Mouse (Mus musculus): ENCODE results near the gene Slc16a3.

The Slc16a3 gene

DNA sequence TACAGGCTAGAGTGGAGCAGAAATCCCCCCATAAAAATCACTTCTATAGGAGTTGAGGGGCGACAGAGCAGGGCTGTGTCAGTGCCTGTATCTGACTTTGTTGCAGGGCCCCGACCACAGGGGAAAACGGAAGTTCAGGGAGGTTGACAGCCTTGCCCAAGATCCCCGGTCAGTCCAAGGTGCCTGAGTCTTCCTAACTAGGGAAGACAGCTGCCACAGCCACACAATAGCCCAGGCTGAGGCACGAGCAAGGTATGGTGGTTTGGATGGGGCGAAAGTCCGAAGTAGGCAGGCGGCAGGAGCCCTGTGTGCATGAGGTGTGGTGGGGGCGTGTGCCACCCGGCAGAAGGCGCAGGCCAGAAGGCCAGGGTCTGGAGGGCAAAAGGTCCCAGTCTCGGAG, at the start of gene Slc16a3:
Gene Slc16a3 (plus strand): TSS at position 153 of the 400 bp plus-strand sequence.
- DNase-seq (ENCODE audit: low spot score), result no peak

DNA sequence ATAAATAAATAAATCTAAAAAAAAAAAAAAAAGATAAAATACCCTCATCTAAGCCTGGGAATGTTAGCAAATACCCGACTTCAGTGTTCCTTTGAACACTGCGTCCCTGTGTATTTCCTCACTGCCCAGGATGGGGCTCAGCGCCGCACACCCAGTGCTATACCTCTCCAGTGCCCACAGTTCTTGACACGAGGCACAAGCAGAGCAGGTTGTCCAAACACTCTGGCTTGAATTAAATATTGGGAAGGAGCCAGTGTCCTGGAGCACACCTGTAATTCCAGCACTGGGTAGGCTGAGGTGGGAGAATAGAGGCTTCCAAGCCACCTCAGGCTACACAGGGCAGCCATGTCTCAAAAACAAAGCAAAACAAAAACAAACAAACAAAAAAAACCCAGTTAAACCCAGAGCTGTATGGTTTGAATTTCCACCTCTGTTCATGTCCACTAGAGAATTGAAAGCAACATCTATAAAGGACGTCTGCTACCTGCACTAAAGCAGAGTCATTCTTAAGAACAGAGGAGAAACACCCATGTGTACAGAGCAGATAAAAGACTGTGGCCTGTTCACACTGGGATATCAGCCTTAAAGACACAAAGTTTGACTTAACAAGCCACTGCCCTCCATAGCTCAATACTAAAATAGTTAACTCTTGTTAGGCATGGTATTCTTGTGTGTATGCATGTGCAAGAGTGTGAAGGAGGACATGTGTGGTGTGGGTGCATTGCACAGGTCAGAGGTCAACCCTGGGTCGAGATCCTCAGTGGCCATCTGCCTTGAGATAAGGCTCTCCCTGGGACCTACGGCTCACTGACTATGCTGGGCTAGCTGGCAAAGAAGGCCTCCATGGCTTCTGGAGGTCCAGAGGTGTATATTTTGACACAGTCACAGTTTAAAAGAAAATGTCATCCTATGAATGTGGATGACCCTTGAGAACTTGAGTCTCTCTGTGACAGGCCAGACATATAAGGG, 47.7 kb upstream of the Slc16a3 start:
- DNase-seq (ENCODE audit: low spot score), result no peak

DNA sequence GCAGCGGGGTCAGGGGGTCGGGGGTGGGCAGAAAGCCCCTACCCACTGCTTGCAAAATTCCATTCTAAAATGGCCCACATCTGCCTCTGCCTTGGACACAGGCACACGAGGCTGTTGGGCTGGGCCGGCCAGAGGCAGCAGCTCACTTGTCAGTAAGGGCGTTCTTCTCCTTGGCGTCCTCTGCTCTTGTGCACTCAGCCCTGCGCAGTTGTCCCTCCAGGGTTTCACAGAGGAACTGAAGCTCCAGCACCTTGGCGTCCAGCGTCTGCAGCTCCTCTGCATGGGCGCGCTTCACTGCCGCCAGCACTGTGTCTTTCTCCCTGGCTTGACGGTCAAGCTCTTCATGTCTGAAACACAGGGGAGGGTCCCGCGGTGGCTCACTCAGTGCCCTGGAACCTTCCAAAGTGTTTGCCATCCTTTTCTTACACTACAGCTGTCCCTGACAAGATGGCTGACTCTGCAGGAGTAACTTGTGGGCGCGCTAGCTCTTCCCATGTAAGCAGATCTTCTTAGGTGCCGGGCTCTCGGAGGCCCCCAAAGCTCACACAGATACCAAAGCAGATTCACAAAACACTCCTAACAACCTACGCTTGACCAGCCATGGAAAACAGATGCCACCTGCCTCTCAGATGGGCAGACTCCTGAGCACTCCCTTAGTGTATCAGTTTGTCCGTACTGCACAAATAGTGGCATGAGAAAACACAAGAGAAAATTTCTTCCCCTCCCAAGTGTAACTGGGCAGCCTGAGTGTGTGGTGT, 46.4 kb upstream of the Slc16a3 start:
- DNase-seq (ENCODE audit: low spot score), result no peak

DNA sequence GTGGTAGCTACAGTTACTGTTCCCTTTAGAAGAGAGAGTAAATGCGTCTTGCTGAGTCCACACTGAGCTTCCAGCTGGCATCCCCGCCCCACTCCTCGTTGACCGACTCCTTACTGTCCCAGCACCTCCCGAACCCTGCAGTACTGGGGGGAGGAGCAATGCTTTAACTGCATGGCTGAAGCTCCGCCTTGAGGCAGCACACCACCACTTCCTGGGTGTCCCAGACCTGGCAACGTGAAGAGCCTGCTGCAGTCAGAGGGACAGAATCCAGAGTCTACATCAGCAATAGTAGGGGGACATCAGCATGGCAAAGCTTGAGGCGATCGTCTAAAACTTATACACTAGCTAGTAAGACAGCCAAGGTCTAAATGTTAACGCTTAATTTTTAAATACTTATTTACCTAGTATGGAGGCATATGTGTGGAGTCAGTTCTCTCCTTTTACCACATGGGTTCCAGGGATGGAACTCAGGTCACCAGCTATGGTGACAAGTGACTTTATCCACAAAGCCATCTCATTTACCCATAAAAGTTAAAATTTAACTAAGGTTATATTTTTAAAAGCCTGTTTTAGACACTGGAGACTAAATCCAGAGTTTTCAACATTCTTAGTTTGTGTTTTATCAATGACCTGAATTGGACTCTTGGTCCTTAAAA, 45.7 kb upstream of the Slc16a3 start:
- no peak for DNase-seq (ENCODE audit: low spot score)

DNA sequence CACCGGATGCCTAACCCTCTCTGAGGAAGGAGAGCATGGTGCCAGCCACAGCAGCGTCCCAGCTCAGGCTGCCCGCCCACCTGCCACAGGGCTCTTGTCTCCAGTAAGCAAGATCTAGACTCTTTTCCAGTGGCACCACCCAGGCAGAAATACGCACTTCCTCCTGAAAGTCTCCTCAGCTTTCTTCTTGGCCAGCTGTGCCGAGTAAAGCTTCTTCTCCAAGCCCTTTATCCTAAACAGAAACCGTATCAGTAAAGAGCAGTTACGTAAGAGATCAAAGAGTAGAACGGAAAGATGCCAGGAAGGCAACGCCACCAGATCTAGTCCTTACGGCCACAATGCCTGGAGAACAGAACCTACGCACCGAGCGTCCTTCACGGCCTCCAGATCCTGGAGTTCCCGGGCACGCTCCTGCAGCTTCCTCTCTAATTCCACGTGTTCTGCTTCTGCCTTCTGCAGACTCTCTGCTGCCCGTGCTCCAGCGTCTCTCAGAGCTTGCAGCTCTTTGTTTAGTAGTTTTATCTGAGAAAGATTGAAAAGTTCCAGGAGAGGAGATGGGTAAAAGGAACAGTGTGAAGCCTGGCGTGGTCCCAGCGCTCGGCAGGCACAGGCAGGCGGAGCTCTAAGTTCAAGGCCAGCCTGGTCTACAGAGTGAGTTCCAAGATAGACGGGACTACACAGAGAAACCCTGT, 45.0 kb upstream of the Slc16a3 start:
- DNase-seq (ENCODE audit: low spot score), result no peak

DNA sequence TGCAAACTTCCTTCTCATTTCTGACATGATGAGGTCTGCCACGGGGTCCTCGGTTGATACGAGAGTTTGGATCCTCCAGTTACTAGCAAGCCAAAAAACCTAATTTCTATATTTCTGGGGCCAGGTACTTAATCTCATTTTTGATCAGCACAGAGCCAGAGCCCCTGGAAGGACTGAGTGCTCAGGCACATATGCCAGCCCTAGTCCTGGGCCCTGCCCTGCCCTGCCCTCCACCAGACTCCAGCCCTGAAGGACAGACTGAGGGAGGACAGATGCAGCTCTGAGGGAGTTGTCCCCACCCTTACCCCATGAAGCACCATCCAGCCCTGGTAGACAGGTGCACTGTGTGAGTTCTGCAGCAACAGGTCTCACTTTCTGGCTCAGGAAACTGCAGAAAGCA, 43.7 kb upstream of the Slc16a3 start:
- no peak for DNase-seq (ENCODE audit: low spot score)

DNA sequence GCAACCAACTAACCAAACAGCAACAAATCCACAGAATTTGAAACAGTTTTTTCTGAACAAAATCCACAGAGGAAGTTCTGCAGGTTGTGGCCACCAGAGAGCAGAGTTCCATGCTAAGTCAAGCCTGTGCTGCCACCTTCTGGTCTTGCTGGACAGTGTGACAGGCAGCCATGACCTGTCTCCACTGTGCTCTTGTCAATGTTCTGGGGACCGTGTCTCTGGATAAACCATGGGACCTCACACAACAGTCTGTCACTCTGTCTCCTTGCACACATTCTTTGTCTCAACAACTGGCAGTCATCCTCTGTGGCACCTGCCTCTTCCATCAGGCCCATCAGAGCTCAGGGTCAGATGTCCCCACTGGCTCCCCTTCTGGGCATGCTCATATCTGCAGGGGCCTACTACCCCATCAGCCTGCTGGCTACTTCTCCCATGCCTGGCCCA, 42.8 kb upstream of the Slc16a3 start:
- DNase-seq (ENCODE audit: low spot score), result peak; percentile 50

DNA sequence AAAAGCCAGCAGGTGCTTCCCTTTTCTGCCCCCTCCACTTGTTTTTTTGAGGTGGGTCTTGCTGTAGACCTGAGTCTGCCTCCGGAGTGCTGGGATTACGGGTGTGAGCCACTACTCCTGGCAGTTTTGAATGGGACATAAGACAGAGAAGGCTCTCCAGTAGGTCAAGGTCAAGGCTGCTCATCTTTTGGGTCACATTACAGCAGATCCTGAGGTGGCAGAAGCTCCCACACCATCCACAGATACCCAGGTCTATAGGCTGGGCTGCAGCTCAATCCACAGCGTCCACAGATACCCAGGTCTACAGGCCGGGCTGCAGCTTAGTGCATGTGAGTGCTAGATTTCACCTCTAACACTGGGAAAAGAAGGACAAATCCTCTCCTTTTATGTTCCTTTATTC, 34.5 kb upstream of the Slc16a3 start:
- DNase-seq (ENCODE audit: low spot score), result no peak

DNA sequence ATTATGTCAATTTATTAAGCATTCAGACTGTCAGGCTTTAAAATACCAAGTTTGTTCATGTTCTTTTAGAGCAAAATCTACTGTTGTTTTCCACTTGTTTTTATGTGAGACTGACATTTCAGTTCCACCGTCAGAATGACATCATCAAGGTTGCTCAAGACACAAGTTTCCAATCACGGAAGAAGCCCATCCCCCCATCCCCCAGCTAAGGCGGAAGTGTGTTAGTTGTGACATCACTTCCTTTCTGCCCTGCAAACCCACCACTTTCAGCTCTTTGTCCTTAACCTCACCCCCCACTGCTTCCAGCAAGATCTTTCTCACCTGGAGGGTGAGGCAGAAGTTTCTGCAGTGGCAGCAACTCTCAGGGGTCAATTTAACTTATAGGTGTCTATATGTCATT, 31.8 kb upstream of the Slc16a3 start:
- no peak for DNase-seq (ENCODE audit: low spot score)

DNA sequence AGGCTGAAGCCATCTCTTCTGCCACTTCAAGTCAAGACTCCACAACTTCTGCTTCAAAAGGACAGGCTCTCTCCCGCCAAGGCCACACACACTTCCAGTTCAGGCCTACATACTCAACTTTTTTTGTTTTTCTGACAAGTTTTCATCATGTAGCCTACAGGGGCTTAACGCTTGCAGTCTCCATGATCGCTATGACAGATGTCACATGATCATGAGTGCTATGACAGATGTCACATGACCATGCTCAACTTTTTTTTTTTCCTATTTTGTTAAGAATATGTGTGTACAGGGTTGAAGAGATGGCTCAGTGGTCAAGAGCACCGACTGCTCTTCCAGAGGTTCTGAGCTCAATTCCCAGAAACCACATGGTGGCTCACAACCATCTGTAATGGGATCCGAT, 30.5 kb upstream of the Slc16a3 start:
- DNase-seq (ENCODE audit: low spot score), result no peak

DNA sequence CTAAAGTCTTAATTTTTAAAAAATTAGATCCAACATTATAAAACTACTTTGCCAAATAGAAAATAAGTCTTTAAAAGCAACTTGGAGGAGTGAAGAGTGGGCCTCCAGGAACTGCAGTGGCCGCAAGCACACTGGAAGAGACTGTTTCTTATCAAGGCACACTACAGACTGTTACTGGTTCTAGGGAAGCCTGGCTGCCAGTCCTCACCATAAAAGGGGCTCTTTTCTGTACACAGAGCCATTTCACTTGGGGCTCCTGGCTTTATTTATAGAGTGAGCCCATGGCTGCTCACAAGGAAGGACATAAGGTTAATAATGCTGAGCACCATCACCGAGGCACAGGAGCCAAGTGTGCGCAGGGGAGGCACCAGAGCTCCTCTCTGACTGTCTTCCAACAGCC, 25.8 kb upstream of the Slc16a3 start:
- DNase-seq (ENCODE audit: low spot score), result no peak

DNA sequence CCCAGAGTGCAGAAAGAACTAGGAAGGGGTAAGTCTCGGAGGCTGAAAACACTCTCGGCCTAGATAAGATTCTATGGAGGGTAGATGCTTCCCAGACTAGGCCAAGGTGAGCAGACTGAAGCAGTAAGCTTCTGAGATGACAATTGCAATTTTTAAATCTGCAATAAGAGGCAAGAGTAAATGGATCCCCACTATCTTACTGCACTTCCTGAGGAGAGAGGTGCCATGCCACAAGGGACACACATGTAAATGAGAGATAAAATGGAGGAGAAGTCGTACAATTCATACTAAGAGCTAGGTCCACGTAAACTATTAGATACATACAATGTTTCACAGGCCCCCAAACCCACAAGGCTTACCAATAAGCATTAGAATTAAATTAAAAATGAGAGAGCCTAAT, 19.8 kb upstream of the Slc16a3 start:
- DNase-seq (ENCODE audit: low spot score), result no peak

DNA sequence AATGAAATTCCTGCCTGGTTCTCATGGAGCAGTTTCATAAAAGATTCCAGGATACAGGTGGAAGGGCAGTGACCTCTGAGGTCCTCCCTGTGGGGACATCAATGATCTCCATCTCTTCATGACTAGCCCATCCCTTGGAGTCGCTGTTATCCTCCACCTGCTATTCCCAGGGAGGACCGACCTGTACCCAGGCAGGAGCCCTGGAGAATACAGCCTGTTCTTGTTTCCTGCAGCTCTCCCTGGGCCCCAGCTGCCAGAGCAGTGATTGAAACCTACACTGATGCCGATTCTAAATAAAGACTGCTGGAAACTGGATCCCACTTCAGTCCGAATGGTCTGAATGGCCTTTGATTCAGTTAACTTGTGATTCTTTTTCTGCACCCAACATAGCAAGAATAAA, 16.8 kb upstream of the Slc16a3 start:
- no peak for DNase-seq (ENCODE audit: low spot score)

DNA sequence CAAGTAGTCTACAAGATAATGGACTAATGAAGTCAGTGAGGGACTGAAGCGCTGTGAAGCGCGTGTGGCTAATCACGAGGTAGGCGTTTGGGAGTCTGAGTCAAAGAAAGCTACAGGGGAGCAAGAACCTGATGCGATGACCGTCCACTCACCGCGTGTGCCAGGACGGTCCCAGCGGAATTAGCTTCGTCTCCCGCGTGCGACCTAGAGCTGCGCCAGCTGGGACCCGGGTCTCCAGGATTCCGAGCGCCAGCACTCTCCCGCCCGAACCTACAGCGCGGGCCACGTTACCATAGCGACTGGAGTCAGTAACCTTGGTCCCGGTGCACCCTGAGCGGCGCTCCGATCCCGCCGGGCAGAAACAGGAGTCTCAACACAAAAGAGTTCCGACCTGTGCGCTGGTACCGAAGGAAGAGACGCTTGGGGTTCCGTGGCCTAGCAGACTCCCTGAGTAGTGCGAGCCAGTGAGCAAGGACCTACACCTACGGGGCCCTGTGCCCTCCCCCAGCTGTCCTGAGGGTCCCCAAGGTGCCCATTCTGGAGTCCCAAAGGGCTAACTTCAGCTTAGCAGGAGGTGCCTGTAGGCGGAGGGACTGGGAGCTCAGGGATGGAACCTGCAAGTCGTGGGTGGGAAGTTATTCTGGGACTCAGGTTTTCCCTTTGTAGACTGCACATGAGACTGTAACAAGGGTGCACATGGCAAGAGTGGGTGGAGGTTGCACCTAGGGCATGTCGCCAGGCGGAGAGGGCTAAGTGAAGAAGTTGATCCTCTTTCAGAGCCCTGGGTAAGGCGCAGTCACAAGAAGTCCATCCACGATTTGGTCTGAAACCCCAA, 15.5 kb upstream of the Slc16a3 start, which contains the start of gene Ccdc57:
Gene Ccdc57 (minus strand): TSS at position 309 of the 835 bp plus-strand sequence.
- DNase-seq (ENCODE audit: low spot score), result peak; percentile 94

DNA sequence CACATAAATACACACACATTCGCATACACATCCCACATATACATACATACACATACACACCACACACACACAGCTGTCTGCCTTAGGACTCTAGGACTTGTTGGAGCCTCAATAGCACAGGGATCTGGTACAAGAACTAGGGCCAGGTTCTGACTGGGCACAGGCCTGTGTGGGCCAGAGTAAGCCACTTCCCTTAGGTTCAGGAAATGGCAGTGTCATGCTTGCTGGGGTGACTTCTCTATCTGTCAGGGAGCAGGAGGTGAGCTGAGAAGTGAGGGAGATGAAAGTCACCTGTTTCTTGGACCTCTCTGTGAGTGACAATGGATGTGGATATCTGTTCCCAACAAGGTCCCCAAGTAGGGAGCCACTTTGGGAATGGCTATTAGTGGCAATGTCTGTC, 10.3 kb upstream of the Slc16a3 start:
- DNase-seq (ENCODE audit: low spot score), result no peak

DNA sequence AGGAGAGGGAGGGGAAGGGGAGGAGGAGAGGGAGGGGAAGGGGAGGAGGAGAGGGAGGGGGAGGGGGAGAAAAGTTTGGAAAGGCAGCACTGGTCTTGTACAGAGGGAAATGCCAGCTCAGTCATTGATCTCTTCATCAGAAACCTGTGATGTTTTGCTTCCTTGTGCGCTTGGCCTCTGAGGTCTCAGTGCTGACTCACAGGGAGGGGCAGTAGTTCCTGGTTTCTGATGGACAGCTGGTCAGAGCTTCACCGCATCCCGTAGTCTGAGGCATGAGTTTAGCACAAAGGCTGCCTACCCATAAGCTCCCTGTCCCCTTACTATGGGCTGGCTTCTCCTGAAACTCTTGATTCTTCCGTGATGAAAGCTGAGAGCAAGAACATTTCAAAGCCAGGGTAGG, 9.5 kb upstream of the Slc16a3 start:
- DNase-seq (ENCODE audit: low spot score), result no peak

DNA sequence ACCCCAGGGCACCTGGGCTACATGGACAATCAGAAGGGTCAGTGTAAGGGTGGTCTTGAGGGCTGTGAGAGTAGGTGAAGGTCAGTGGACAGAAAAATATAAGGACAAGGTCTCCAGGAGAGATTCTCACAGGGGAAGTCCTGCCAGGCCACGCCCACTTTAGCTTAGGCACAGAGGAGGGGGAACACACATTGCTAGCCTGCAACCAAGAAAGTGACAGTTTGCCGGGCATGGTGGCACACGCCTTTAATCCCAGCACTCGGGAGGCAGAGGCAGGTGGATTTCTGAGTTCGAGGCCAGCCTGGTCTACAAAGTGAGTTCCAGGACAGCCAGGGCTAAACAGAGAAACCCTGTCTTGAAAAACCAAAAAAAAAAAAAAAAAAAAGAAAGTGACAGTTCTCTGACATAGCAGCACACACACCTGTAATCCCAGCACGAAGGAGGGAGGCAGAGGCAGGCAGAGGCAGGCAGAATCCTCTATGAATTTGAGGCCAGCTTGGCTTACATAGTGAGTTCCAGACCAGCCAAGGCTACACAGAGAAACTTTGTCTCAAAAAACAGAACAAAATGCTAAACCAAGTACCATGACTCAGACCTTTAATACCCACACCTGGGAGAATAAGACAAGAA, 8.5 kb upstream of the Slc16a3 start:
- DNase-seq (ENCODE audit: low spot score), result no peak

DNA sequence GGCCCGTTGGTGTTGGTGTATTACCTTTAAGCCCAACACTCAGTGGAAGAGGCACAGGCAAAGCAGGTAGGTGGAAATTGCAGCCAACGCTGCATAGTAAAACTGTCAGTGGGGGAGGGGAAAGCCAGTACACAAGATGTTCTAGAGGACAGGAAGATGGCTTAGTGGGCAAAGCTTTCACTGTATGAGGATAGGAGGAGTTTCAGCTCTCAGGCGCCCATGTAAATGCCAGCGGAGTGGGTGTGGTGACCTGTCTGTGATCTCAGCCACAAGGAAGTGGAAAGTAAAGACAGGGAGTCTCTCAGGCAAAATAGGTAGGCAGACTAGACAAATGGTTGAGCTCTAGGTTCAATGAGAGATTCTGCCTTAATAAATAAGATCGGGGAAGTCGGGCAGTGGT, 7.3 kb upstream of the Slc16a3 start:
- DNase-seq (ENCODE audit: low spot score), result no peak

DNA sequence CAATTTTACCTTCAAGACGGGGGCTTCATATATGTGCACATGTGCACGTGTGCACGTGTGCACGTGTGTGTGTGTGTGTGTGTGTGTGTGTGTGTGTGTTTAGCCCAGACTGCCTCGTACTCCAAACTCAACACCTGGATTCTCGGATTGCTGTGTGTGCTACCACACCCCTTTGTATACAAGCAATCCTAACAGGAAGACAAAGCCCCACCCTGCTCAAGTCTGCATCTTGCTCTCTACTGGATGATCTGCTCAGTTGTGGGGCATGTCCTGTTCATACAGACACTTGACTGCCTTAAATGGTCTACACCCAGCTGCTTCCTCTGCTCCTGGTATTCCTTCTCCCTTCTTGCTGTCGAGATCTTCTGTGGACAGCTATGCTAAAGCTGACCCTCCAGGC, 3.0 kb upstream of the Slc16a3 start:
- no peak for DNase-seq (ENCODE audit: low spot score)

DNA sequence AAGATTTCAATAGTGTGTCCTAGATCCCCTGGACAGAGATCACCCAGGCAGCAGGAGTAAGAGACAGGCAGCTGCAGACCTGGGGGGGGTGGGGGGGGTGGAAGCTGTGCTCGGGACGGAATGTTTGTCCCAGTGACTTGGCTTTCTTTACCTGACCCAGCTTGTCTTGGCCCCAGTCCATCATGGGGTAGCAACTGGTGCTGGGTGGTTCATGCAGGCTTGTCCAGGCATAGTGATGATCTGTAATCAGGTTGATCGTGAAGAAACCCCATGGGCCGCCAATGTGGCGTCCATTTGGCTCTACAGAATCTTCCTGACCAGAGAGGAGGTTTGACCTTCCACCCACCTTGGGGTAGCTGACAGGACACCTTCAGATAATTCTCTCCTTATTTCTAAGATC, 2.4 kb upstream of the Slc16a3 start:
- DNase-seq (ENCODE audit: low spot score), result no peak
